Mouse (Mus musculus) bone marrow macrophage, adult 2 months (primary cell): ENCODE measurements around the gene Gpx6. TPM values are rescaled to one million over a fixed set of nuclear protein-coding genes. Genes with fewer than 3 reads are reported as not detected.

Experiments used
- H3K27ac ChIP-seq: 2 replicates; pipeline ENCODE4 v1.5.1; 2012; ENCODE audit warnings: low read depth, low read length; ENCODE audit not compliant: insufficient read depth
- H3K4me1 ChIP-seq: 2 replicates; pipeline ENCODE4 v1.6.1; 2012; ENCODE audit warnings: low read length; ENCODE audit not compliant: control insufficient read depth, insufficient read depth
- H3K4me3 ChIP-seq: 2 replicates; pipeline ENCODE4 v1.5.1; 2012; ENCODE audit warnings: mild to moderate bottlenecking, low read length, moderate library complexity; ENCODE audit not compliant: insufficient read depth
- CTCF ChIP-seq: IDR thresholded peaks from 2 replicates; pipeline ENCODE4 v1.5.1; 2012; ENCODE audit warnings: low read depth, mild to moderate bottlenecking, low read length, moderate library complexity
- POLR2A ChIP-seq: IDR thresholded peaks from 2 replicates; pipeline ENCODE4 v1.6.1; 2012; ENCODE audit warnings: mild to moderate bottlenecking, low read depth, low read length, borderline replicate concordance
- polyA plus RNA-seq: library from polyadenylated mRNA; stranded (reverse); fragments of >200 nt; gene quantifications from 2 replicates; pipeline ENCODE4 v1.2.4, GENCODE M21; 2012; ENCODE audit not compliant: missing spikeins, insufficient read depth, insufficient read length

Gpx6 gene
- not detected in 2 replicates for polyA plus RNA-seq

DNA sequence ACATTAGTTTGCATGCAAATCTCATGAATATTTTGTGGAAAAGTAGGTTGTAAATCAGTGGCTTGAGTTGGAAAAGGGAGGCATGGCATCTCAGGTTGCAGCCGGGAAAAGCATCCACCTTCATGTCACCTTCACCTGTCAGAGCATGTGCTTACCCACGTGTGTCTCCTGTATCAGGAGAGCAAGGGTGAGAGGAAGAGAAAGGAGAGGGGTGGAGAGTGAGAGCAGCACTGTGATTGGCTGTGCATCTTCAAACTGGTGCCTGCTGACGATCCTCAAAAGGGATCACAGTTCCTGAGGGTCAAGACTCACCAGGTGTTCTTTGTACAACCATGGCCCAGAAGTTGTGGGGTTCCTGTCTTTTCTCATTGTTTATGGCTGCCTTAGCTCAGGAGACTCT is at the start of gene Gpx6:
Gene Gpx6 (plus strand): TSS at position 200 of the 400 bp plus-strand sequence.
- no peaks in the 10 kb centered on the region for H3K4me1 ChIP-seq
- H3K4me3 ChIP-seq, result no peak within 1 kb of the TSS
- no peak for TF ChIP-seq POLR2A
- TF ChIP-seq CTCF, result no peak
- H3K27ac ChIP-seq, result no peak within 1 kb of the TSS

- H3K4me1 ChIP-seq, result no peaks in the 10 kb centered on the region; the same call in 1 of the 2 replicates
- no peak overlapping the region for H3K27ac ChIP-seq
- H3K4me3 ChIP-seq, result no peak overlapping the region
- TF ChIP-seq POLR2A (no peak), CTCF (no peak)
Measured at GRCm38 (mm10) chr13:21262787-21263461, 49.0 kb upstream of the Gpx6 start.

- TF ChIP-seq CTCF, result no peak
- no peak for TF ChIP-seq POLR2A
- Histone ChIP-seq H3K27ac (no peak overlapping the region), H3K4me1 (no peaks in the 10 kb centered on the region; the same call in 1 of the 2 replicates), H3K4me3 (peak overlapping the region; percentile 47)
Measured at GRCm38 (mm10) chr13:21263910-21264309, 48.0 kb upstream of the Gpx6 start.

- Histone ChIP-seq H3K4me3 (peak overlapping the region; percentile 47), H3K27ac (no peak overlapping the region), H3K4me1 (no peaks in the 10 kb centered on the region; the same call in 1 of the 2 replicates)
- no peak for TF ChIP-seq CTCF
- no peak for TF ChIP-seq POLR2A
Measured at GRCm38 (mm10) chr13:21264366-21264765, 47.6 kb upstream of the Gpx6 start.

GRCm38 (mm10) chr13:21265736-21266135 is 46.2 kb upstream of the Gpx6 start:
- Histone ChIP-seq H3K27ac (no peak overlapping the region), H3K4me3 (no peak overlapping the region), H3K4me1 (no peaks in the 10 kb centered on the region; the same call in 1 of the 2 replicates)
- TF ChIP-seq POLR2A (no peak), CTCF (no peak)

DNA sequence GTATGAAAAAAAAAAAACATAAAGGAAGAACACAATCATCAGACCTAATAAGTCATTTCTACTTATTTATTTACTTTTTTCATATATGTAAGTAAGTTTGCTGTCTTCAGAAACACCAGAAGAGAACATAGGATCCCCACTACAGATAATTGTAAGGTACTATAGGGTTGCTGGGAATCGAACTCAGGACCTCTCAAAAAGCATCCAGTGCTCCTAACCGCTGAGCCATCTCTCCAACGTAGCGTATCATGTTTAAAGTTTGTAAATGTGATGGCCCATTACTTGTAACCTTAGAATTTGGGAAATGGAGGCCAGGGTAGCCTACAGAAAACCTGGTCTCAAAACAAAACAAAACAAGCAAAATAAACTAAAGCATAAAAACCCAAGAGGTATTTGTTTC is 44.4 kb upstream of the Gpx6 start:
- no peak for TF ChIP-seq POLR2A
- TF ChIP-seq CTCF, result no peak
- H3K27ac ChIP-seq, result no peak overlapping the region
- H3K4me1 ChIP-seq, result no peaks in the 10 kb centered on the region; the same call in 1 of the 2 replicates
- H3K4me3 ChIP-seq, result no peak overlapping the region

DNA sequence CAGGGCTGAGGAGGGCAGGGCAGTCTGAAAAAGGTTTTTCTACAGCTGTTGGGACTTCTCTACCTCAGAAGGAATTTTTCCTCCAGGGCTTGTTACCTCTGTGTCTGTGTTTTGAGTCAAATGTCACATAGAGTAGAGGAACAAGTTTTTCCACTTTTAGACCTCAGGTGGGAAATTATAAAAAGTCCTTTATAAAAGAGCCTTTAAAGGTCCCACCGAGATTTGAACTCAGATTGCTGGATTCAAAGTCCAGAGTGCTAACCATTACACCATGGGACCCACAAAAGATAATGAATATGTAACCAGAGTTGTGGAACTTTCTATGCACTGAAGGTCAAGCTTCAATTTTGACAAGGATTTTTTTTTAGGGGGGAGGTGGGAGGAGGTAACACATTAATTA is 43.7 kb upstream of the Gpx6 start:
- no peak for TF ChIP-seq CTCF
- TF ChIP-seq POLR2A, result no peak
- Histone ChIP-seq H3K4me3 (no peak overlapping the region), H3K27ac (no peak overlapping the region), H3K4me1 (no peaks in the 10 kb centered on the region; the same call in 1 of the 2 replicates)

- H3K4me1 ChIP-seq, result no peaks in the 10 kb centered on the region; the same call in 1 of the 2 replicates
- peak overlapping the region; percentile 65 for H3K4me3 ChIP-seq
- no peak overlapping the region for H3K27ac ChIP-seq
- TF ChIP-seq POLR2A, result no peak
- TF ChIP-seq CTCF, result no peak
Measured at GRCm38 (mm10) chr13:21275021-21275814, 36.7 kb upstream of the Gpx6 start.

- Histone ChIP-seq H3K4me1 (no peaks in the 10 kb centered on the region; the same call in 1 of the 2 replicates), H3K4me3 (peak overlapping the region; percentile 68), H3K27ac (no peak overlapping the region)
- no peak for TF ChIP-seq POLR2A
- TF ChIP-seq CTCF, result no peak
Measured at GRCm38 (mm10) chr13:21275815-21276550, 35.9 kb upstream of the Gpx6 start.

- no peak overlapping the region for H3K27ac ChIP-seq
- TF ChIP-seq POLR2A (no peak), CTCF (no peak)
- peak overlapping the region; percentile 68 for H3K4me3 ChIP-seq
- H3K4me1 ChIP-seq, result no peaks in the 10 kb centered on the region; the same call in 1 of the 2 replicates
Measured at GRCm38 (mm10) chr13:21276551-21276950, 35.4 kb upstream of the Gpx6 start.
